Mouse (Mus musculus): ENCODE measurements at regions not wholly inside any gene's neighbourhood (a gene's known extent, or its start where the extent isn't known, plus 50 kb on each side); places are given as distances from the start of the nearest gene placed in this dataset.

DNA sequence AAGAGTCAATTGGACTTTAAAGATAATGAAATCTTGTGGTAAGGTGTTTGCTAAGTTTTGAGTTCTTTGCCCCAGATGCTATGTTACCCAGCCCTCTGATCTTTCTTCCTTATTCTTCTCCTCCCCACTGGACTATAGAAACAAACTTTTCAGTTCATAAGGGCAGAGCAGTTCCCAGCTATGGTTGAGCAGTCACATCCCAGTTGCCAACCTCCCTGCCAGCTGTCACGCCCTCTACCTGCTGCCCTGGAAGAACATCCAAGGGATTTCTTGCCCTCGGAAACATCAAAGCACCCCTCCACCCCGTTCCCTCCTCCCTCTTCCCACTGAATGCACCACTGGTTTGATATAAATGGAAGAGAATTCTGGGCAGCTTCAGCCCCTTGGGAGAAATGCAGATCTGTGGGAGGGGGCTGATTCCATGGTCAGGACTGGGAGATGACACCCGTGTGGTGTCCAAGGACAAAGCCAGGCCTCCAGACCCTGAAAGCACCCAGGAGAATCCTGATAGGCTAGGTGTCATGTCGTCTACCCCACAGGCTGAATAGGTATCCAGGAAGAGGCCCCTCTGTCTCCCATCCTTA is 250.8 kb upstream of the Ubash3b start:
- H3K4me2 ChIP-seq (ENCODE audit: low read depth) = no peak overlapping the region
- DNase-seq (ENCODE audit: low read depth in 3 of 3, low spot score in 3 of 3) (no peak), ATAC-seq (ENCODE audit: insufficient read depth) (no peak)
- WGBS (ENCODE audit: insufficient replicate concordance) = 39% methylated on average over 5 of the region's 5 CpGs
- H3K4me1 ChIP-seq (replicated peaks; ENCODE audit: control insufficient read depth in 2 of 2, insufficient read depth in 2 of 2, low read length in 1 of 2) = no peaks in the 10 kb centered on the region
- no peaks in the 10 kb centered on the region for H3K9me3 ChIP-seq (ENCODE audit: control insufficient read depth, low read length)
- no peaks in the 10 kb centered on the region for H3K36me3 ChIP-seq (replicated peaks; ENCODE audit: control insufficient read depth, insufficient read depth, low read depth)
- TF ChIP-seq CTCF (IDR thresholded peaks at IDR 0.05; ENCODE audit: low read depth) (no peak), EP300 (IDR thresholded peaks at IDR 0.05; ENCODE audit: low read depth) (no peak)
- no peak overlapping the region for H3K4me3 ChIP-seq (ENCODE audit: insufficient read depth in 1 of 2, low read depth in 2 of 2, low read length in 2 of 2)
- no peak overlapping the region for H3K9ac ChIP-seq (replicated peaks)
- H3K27me3 ChIP-seq (ENCODE audit: control insufficient read depth, insufficient read depth, low read length) = no peaks in the 10 kb centered on the region
- no peak overlapping the region for H3K27ac ChIP-seq

DNA sequence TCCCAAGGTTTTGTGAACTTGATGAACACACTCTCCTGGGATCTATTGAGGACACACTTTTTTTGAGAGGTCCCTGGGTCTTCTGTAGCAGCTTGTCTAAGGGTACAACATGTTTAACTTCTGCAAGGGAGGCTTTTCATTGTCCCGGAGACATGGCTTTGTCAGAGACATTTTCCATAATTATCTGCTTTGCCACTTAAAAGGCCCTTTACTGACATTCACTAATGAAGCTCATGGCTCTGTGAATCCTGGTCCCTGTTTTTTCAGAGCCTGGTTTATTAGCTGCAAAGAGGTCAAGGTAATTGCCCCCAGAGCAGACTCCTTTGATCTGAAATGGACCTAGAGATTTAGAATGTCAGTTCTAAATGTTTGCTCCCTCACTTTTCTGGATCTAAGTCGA is 246.8 kb upstream of the Ubash3b start:
- H3K36me3 ChIP-seq (replicated peaks; ENCODE audit: control insufficient read depth, insufficient read depth, low read depth) = no peaks in the 10 kb centered on the region
- no peaks in the 10 kb centered on the region for H3K27me3 ChIP-seq (ENCODE audit: control insufficient read depth, insufficient read depth, low read length)
- DNase-seq (ENCODE audit: low read depth in 3 of 3, low spot score in 3 of 3) = no peak
- TF ChIP-seq EP300 (IDR thresholded peaks at IDR 0.05; ENCODE audit: low read depth) = no peak
- no peak for TF ChIP-seq CTCF (IDR thresholded peaks at IDR 0.05; ENCODE audit: low read depth)
- H3K4me2 ChIP-seq (ENCODE audit: low read depth) = no peak overlapping the region
- H3K4me3 ChIP-seq (ENCODE audit: insufficient read depth in 1 of 2, low read depth in 2 of 2, low read length in 2 of 2) = no peak overlapping the region
- H3K27ac ChIP-seq = no peak overlapping the region
- H3K4me1 ChIP-seq (replicated peaks; ENCODE audit: control insufficient read depth in 2 of 2, insufficient read depth in 2 of 2, low read length in 1 of 2) = no peaks in the 10 kb centered on the region
- WGBS (ENCODE audit: insufficient replicate concordance) = 29% methylated on average over 2 of the region's 2 CpGs
- no peak for ATAC-seq (ENCODE audit: insufficient read depth)
- H3K9me3 ChIP-seq (ENCODE audit: control insufficient read depth, low read length) = no peaks in the 10 kb centered on the region
- no peak overlapping the region for H3K9ac ChIP-seq (replicated peaks)

DNA sequence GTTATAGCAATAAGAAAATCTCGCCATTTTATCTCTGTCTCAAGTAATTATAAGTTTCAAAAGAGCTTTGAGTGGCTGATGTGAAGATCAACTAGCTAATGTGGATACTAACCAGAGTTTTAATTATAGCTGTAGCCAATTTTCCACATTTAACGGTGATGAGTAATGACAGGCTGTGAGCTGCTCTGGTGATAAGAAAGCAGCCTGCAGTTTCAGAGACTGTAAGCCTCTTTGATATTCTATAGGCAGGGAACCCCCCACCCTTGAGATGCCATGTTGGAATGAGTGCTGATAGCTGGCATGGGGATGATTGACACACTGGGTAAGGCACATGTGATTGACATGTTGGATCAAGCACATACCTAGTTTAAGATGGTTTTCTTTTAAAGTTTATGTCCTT is 245.6 kb upstream of the Ubash3b start:
- Histone ChIP-seq H3K4me3 (ENCODE audit: insufficient read depth in 1 of 2, low read depth in 2 of 2, low read length in 2 of 2) (no peak overlapping the region), H3K27me3 (ENCODE audit: control insufficient read depth, insufficient read depth, low read length) (no peaks in the 10 kb centered on the region), H3K27ac (no peak overlapping the region), H3K4me2 (ENCODE audit: low read depth) (no peak overlapping the region), H3K9ac (replicated peaks) (no peak overlapping the region), H3K4me1 (replicated peaks; ENCODE audit: control insufficient read depth in 2 of 2, insufficient read depth in 2 of 2, low read length in 1 of 2) (no peaks in the 10 kb centered on the region), H3K9me3 (ENCODE audit: control insufficient read depth, low read length) (no peaks in the 10 kb centered on the region), H3K36me3 (replicated peaks; ENCODE audit: control insufficient read depth, insufficient read depth, low read depth) (no peaks in the 10 kb centered on the region)
- ATAC-seq (ENCODE audit: insufficient read depth) (no peak), DNase-seq (ENCODE audit: low read depth in 3 of 3, low spot score in 3 of 3) (no peak)
- WGBS (ENCODE audit: insufficient replicate concordance) = 43% methylated on average over 2 of the region's 2 CpGs
- no peak for TF ChIP-seq EP300 (IDR thresholded peaks at IDR 0.05; ENCODE audit: low read depth)
- TF ChIP-seq CTCF (IDR thresholded peaks at IDR 0.05; ENCODE audit: low read depth) = no peak

DNA sequence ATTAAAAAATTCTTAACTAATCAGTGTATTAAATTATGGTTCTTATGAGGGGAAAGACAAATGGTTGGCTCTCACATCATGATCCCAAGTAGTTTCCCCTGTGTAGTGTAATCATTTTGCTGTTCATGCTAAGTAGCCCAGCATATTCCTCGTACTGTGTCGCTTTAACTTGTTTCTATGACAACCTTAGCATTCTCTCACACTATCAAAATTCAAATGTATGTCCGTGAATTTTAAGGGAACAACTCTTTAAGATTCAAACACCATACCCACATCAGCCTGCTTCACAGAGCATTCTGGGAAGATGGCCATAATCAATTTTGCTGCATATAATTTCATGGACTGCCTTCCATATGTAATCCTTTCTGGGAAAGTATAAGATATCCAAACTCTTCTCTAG is 241.4 kb upstream of the Ubash3b start:
- Histone ChIP-seq H3K27ac (no peak overlapping the region), H3K27me3 (ENCODE audit: control insufficient read depth, insufficient read depth, low read length) (no peaks in the 10 kb centered on the region), H3K4me2 (ENCODE audit: low read depth) (no peak overlapping the region), H3K4me1 (replicated peaks; ENCODE audit: control insufficient read depth in 2 of 2, insufficient read depth in 2 of 2, low read length in 1 of 2) (no peaks in the 10 kb centered on the region; a peak in 1 of 4 replicates), H3K9ac (replicated peaks) (no peak overlapping the region), H3K9me3 (ENCODE audit: control insufficient read depth, low read length) (no peaks in the 10 kb centered on the region), H3K36me3 (replicated peaks; ENCODE audit: control insufficient read depth, insufficient read depth, low read depth) (no peaks in the 10 kb centered on the region), H3K4me3 (ENCODE audit: insufficient read depth in 1 of 2, low read depth in 2 of 2, low read length in 2 of 2) (no peak overlapping the region)
- DNase-seq (ENCODE audit: low read depth in 3 of 3, low spot score in 3 of 3) = no peak
- ATAC-seq (ENCODE audit: insufficient read depth) = no peak
- WGBS (ENCODE audit: insufficient replicate concordance) = 55% methylated on average over 3 of the region's 3 CpGs
- TF ChIP-seq EP300 (IDR thresholded peaks at IDR 0.05; ENCODE audit: low read depth) (no peak), CTCF (IDR thresholded peaks at IDR 0.05; ENCODE audit: low read depth) (no peak)

DNA sequence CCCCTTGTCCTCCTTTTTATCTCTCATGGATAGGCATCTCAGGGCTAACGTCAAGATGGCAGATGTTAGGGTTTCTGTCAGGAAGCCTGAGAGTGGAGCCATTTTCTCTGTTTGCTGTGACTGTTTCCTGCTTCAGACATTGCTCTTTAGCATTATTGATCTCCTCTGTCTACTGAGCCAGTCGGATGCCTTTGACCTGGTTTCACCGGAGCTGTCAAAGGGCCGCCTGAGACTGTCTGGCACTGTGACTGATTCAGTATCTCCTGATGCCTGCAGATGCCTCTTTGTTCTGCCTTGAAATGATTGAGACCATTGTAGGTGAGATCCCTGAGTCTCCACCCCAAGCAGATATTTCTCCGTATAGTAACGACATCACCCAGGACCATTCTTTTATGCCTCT is 239.5 kb upstream of the Ubash3b start:
- ATAC-seq (ENCODE audit: insufficient read depth) = no peak
- Histone ChIP-seq H3K9me3 (ENCODE audit: control insufficient read depth, low read length) (no peaks in the 10 kb centered on the region), H3K4me3 (ENCODE audit: insufficient read depth in 1 of 2, low read depth in 2 of 2, low read length in 2 of 2) (no peak overlapping the region), H3K27me3 (ENCODE audit: control insufficient read depth, insufficient read depth, low read length) (no peaks in the 10 kb centered on the region), H3K4me2 (ENCODE audit: low read depth) (no peak overlapping the region), H3K36me3 (replicated peaks; ENCODE audit: control insufficient read depth, insufficient read depth, low read depth) (no peaks in the 10 kb centered on the region), H3K9ac (replicated peaks) (no peak overlapping the region), H3K27ac (no peak overlapping the region), H3K4me1 (replicated peaks; ENCODE audit: control insufficient read depth in 2 of 2, insufficient read depth in 2 of 2, low read length in 1 of 2) (no peaks in the 10 kb centered on the region; a peak in 1 of 4 replicates)
- no peak for DNase-seq (ENCODE audit: low read depth in 3 of 3, low spot score in 3 of 3)
- TF ChIP-seq CTCF (IDR thresholded peaks at IDR 0.05; ENCODE audit: low read depth) (no peak), EP300 (IDR thresholded peaks at IDR 0.05; ENCODE audit: low read depth) (no peak)
- 70% methylated on average over 6 of the region's 6 CpGs for WGBS (ENCODE audit: insufficient replicate concordance)

Data from liver, embryonic 14.5 days (tissue).